20 mouse cellular contexts compared by ENCODE assay signal in the genomic region with DNA sequence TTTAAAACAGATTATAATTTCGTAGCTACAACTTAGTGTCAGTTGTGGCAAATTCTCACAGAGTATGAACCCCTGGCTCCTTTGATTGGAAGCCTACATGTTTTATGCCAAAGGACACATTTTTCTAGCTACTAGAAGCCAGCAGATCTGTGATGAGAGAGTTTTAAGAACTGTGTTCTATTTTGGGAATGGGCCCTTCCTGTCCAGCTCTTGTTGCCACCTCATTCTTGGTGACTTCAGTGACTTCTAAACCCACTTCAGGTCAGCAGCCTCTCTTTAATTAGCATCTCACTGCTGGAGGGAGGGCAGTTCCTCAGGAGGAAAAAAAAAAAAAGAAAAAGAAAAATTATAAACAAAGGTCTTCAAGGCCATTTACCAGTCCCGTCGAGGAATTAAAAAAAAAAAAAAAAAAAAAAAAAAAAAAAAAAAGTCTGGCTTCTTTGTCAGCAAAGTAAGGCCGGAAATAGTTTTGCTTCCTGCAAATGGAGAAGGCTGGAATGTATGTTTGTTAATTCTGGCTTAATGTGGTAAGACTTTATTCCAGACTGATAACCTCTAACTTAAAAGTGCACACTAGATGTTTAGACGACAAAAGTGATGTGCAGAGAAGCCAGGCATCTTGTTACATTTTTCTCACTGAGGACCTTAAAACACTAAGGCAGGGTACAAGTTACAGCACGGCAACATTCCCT.
A peak's percentile ranks its signal among the peaks of the same experiment; 100 is the strongest.
DNase-seq lines count a peak whose midpoint lies in the region; ATAC-seq and TF ChIP-seq lines count a peak whose summit lies in the region.
"Had no signal": no experiment of that assay in that cellular context is flagged by ENCODE, and none has a peak within 500 bp of the region (broad histone marks: within the 10 kb centered on the region; RNA-seq: fewer than 3 reads in every experiment).

No protein-coding gene starts in this region.

- intact Hi-C loops in heart, postnatal 25 days (cut with DNase I) = loop anchor here (5.0 to 10.0 kb wide), 3 partner anchors 100 to 392 kb away; no protein-coding TSS in a partner anchor

- no peak overlapping the region for H3K4me3 ChIP-seq in heart, embryonic 13.5 days
- no peak overlapping the region for H3K4me3 ChIP-seq in kidney, postnatal 0 days (replicated peaks; ENCODE audit: low read depth, low read length)
- no peak overlapping the region for H3K4me3 ChIP-seq in MEL (ENCODE audit: control insufficient read depth in 1 of 2, insufficient read depth in 1 of 2, low read depth in 2 of 2, low read length in 2 of 2)
- H3K4me3 ChIP-seq: forebrain, embryonic 10.5 days; limb, embryonic 10.5 days; liver, embryonic 12.5 days; megakaryocyte, embryonic 14.5 days; midbrain, embryonic 15.5 days had no signal

- no peak for TF ChIP-seq EP300 in MEL (IDR thresholded peaks at IDR 0.05; ENCODE audit: low read depth in 1 of 2, low read length in 2 of 2)

- no peaks in the 10 kb centered on the region for H3K9me3 ChIP-seq in heart, embryonic 13.5 days
- H3K9me3 ChIP-seq in kidney, postnatal 0 days (replicated peaks; ENCODE audit: low read length) = no peaks in the 10 kb centered on the region
- no peaks in the 10 kb centered on the region for H3K9me3 ChIP-seq in MEL (replicated peaks; ENCODE audit: insufficient read depth, low read length)
- H3K9me3 ChIP-seq: forebrain, embryonic 10.5 days; G1E; limb, embryonic 10.5 days; liver, embryonic 12.5 days; megakaryocyte, embryonic 14.5 days; midbrain, embryonic 15.5 days had no signal

- DNase-seq in heart, postnatal 25 days (ENCODE audit: low spot score) = no peak
- peak; percentile 74 for DNase-seq in kidney, postnatal 0 days (ENCODE audit: low spot score)
- no peak for DNase-seq in kidney, postnatal 25 days
- DNase-seq in 3T3-L1 (ENCODE audit: low read depth, low spot score) (peak; percentile 56), MEL (ENCODE audit: low read depth, low spot score) (no peak)
- no peak for DNase-seq in urinary bladder, postnatal 14 days (ENCODE audit: low spot score)
- DNase-seq: cerebellum, postnatal 10 days; gastrocnemius, postnatal 10 days; kidney, adult 11 months; right cerebral cortex, adult 18-20 months; thymus, adult 2 months had no signal

- TF ChIP-seq RAD21 in MEL (IDR thresholded peaks at IDR 0.05; ENCODE audit: low read depth, low read length) = no peak

- H3K9ac ChIP-seq in heart, embryonic 13.5 days = no peak overlapping the region
- H3K9ac ChIP-seq in kidney, postnatal 0 days (ENCODE audit: low read depth, low read length) = no peak overlapping the region
- no peak overlapping the region for H3K9ac ChIP-seq in MEL (ENCODE audit: control insufficient read depth, low read depth, low read length, poor library complexity, severe bottlenecking)
- H3K9ac ChIP-seq: liver, embryonic 12.5 days; midbrain, embryonic 15.5 days had no signal

- H3K4me1 ChIP-seq in heart, embryonic 13.5 days = peaks cover 58% of the 10 kb centered on the region
- H3K4me1 ChIP-seq in kidney, postnatal 0 days (replicated peaks; ENCODE audit: insufficient read depth, low read length) = 0 out of 2 replicates have a peak, but pooled peaks cover 5% of the 10 kb centered on the region
- H3K4me1 ChIP-seq in MEL (ENCODE audit: control insufficient read depth in 1 of 2, insufficient read depth in 2 of 2, low read length in 2 of 2) = no peaks in the 10 kb centered on the region
- H3K4me1 ChIP-seq: midbrain, embryonic 15.5 days had no signal

- H3K4me2 ChIP-seq in heart, embryonic 13.5 days = no peak overlapping the region
- H3K4me2 ChIP-seq in kidney, postnatal 0 days (ENCODE audit: low read length) = no peak overlapping the region
- H3K4me2 ChIP-seq: midbrain, embryonic 15.5 days had no signal

- WGBS in heart, embryonic 13.5 days = 47% methylated on average over 6 of the region's 6 CpGs
- 44% methylated on average over 6 of the region's 6 CpGs for WGBS in kidney, postnatal 0 days

- no peaks in the 10 kb centered on the region for H3K79me2 ChIP-seq in MEL (ENCODE audit: control insufficient read depth, insufficient read depth, low read length, poor library complexity)

- TF ChIP-seq CTCF in kidney, postnatal 0 days (IDR thresholded peaks at IDR 0.05; ENCODE audit: low read depth) = no peak
- no peak for TF ChIP-seq CTCF in MEL (IDR thresholded peaks at IDR 0.05 in 2 of 3, conservative IDR thresholded peaks at IDR 0.05 in 1 of 3; ENCODE audit: control insufficient read depth in 1 of 3, insufficient read depth in 1 of 3, low read depth in 2 of 3, low read length in 3 of 3, poor library complexity in 1 of 3, severe bottlenecking in 1 of 3)

- TF ChIP-seq POLR2A in MEL (IDR thresholded peaks at IDR 0.05; ENCODE audit: control insufficient read depth in 1 of 2, insufficient read depth in 1 of 2, low read depth in 1 of 2, low read length in 2 of 2, poor library complexity in 1 of 2) = no peak

- no peaks in the 10 kb centered on the region for H3K36me3 ChIP-seq in heart, embryonic 13.5 days
- H3K36me3 ChIP-seq in kidney, postnatal 0 days (ENCODE audit: insufficient read depth, low read length) = no peaks in the 10 kb centered on the region
- no peaks in the 10 kb centered on the region for H3K36me3 ChIP-seq in MEL (ENCODE audit: control insufficient read depth in 1 of 2, insufficient read depth in 2 of 2, low read length in 2 of 2)
- H3K36me3 ChIP-seq: forebrain, embryonic 10.5 days; G1E; limb, embryonic 10.5 days; liver, embryonic 12.5 days; midbrain, embryonic 15.5 days had no signal

- no peak for ATAC-seq in heart, embryonic 13.5 days (ENCODE audit: extremely low read depth, insufficient number of reproducible peaks, low FRiP score, low TSS enrichment)
- ATAC-seq in kidney, postnatal 0 days (replicated peaks; ENCODE audit: low FRiP score, low read depth) = no peak
- no peak for ATAC-seq in megakaryocyte progenitor cell, adult 5-6 weeks (replicated peaks; ENCODE audit: poor library complexity)
- ATAC-seq: hindbrain, embryonic 16.5 days; liver, embryonic 12.5 days; midbrain, embryonic 15.5 days had no signal

- no peaks in the 10 kb centered on the region for H3K27me3 ChIP-seq in heart, embryonic 13.5 days (replicated peaks)
- H3K27me3 ChIP-seq in kidney, postnatal 0 days (ENCODE audit: insufficient read depth, low read length) = no peaks in the 10 kb centered on the region
- no peaks in the 10 kb centered on the region; a peak in 1 of 4 replicates for H3K27me3 ChIP-seq in MEL (ENCODE audit: control insufficient read depth in 1 of 2, insufficient read depth in 2 of 2, low read length in 2 of 2)
- H3K27me3 ChIP-seq: liver, embryonic 12.5 days; megakaryocyte, embryonic 14.5 days; midbrain, embryonic 15.5 days had no signal

- peak overlapping the region; percentile 71 for H3K27ac ChIP-seq in heart, embryonic 13.5 days (replicated peaks)
- H3K27ac ChIP-seq in kidney, postnatal 0 days = peak overlapping the region; percentile 25; the same call in 1 of the 2 replicates
- H3K27ac ChIP-seq in MEL (ENCODE audit: control insufficient read depth, low read depth, low read length) = no peak overlapping the region
- H3K27ac ChIP-seq: forebrain, embryonic 10.5 days; liver, embryonic 12.5 days; midbrain, embryonic 15.5 days had no signal

TF ChIP-seq in MEL, 35 proteins besides CTCF, POLR2A, EP300 and RAD21:
- no peak for TF ChIP-seq MAFK (IDR thresholded peaks at IDR 0.05; ENCODE audit: borderline replicate concordance, low read depth, low read length)
- peak; percentile 46; the same call in 1 of the 2 replicates for TF ChIP-seq ZNF384 (IDR thresholded peaks at IDR 0.05; ENCODE audit: low read depth, low read length)

Comparison
In these comparisons a context has a peak if more than half of its experiments do, and no peak if none do; other contexts are left out.
1. DNase-seq: peak in kidney, postnatal 0 days (single experiment) and 3T3-L1 (single experiment); none in heart, postnatal 25 days (single experiment), kidney, postnatal 25 days (0 of 2), MEL (single experiment) and urinary bladder, postnatal 14 days (single experiment).